Mouse (Mus musculus): Measurements from ENCODE around the gene Sf3a1.
"Not testable (repeated sequence)": the region's sequence is repeated elsewhere in the genome, so short reads cannot be mapped to it uniquely, and the experiment has no call there.

Sf3a1 gene

GRCm38 (mm10) chr11:4184251-4184952 is 24.3 kb downstream of the Sf3a1 start:
- DNase-seq (ENCODE audit: low spot score in 2 of 2) = no peak

GRCm38 (mm10) chr11:4185480-4185879 is 25.3 kb downstream of the Sf3a1 start:
- not testable (repeated sequence) for DNase-seq (ENCODE audit: low spot score in 2 of 2)

DNA sequence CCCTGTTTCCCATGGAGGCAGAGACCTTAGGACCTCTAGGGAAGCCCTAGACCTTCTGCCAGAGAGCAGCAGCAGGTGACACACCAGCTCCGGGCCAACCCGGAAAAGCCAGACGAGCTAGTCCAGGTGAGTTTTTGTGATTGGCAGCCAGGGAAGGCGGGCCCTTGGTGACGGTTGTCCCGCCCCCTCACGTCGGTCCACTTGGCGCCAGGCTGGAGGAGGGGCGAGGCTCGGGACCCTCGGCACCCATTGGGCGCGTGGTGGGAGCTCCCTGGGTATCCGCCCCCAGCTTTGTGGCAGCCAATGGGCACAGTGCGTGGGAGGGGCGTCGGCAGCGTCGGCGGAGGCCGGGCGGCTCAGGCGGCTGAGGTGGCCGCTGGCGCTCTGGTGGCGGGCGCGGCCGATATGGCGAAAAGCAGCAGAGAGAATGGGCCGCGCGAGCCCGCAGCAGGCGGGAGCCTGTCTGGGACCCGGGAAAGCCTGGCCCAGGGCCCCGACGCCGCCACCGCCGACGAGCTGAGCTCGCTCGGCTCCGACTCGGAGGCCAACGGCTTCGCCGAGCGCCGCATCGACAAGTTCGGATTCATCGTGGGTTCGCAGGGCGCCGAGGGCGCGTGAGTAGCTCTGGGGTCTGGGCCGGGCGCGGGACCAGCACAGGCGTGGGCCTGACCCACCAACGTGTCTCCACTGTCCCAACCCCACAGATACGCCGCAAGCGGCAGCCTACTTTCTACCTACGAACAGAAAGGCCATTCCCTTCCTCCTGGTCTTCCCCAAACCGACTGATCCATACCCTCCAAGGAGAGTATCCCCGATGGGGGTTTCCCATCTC is 26.6 kb downstream of the Sf3a1 start, which contains the start of gene Tbc1d10a:
TSS of gene Tbc1d10a (plus strand) at position 304 of the 832 bp plus-strand sequence.
- DNase-seq (ENCODE audit: low spot score in 2 of 2) = peak; percentile 97 to 98

GRCm38 (mm10) chr11:4187318-4187700 is 27.2 kb downstream of the Sf3a1 start:
- DNase-seq (ENCODE audit: low spot score in 2 of 2) = no peak

DNA sequence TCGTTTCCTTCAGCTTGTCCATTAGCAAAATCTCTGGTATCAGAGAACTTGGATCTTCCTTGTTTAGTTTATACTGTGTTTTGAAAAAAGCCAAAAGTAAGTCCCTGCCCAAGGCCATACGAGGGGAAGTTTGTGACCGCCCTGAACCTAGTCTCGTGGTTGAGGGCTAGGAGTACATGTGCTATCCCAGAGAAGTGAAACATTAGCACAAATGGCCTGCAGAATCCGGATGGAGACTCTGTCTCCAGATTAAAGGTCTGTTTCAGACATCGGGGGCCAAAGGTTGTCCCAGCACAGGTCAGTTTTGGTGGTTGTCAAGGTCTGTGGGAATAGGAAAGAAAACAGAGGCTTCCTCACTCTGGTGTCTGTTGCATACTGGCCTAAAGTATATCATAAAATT is 29.0 kb downstream of the Sf3a1 start:
- no peak for DNase-seq (ENCODE audit: low spot score in 2 of 2)

GRCm38 (mm10) chr11:4190677-4191076 is 30.5 kb downstream of the Sf3a1 start:
- DNase-seq (ENCODE audit: low spot score in 2 of 2) = no peak

DNA sequence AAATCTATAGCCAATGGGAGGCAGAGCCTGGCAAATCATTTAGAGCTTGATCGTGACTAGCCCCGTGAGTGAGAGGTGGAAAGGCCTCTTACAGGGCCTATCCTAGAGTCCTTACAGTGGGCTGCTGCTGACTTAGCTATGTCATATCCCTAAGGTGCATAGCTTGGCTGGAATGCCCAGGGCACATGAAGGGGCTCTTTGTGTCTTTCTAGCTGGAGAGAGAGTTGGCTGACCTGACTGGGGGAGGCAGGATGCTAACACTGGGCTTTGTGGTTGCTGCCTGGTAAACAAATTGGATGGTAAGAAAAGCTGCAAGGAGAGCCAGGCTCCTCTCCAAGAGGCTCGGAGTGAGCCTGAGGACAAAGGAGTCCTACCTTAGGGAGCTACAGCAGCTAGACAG is 32.6 kb downstream of the Sf3a1 start:
- DNase-seq (ENCODE audit: low spot score in 2 of 2) = no peak

DNA sequence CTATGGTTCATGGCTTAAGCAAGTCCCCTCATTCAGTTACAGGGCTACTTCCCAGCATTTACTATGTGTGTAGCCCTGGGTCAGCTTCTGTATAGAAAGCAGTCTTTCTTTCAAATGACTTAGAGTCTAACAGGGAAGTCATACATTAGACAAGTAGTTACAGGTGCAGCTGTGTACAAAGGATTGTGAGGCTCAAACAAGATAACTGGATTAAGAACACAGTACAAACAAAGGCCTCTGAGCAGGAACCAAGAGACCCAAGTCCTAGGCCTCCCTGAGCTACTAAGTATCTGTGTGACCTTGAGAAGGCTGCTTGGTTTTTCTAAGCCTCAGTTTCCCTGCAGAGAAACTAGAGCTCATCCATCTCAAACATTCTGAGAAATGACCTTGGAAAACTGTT is 33.3 kb downstream of the Sf3a1 start:
- DNase-seq (ENCODE audit: low spot score in 2 of 2) = no peak

DNA sequence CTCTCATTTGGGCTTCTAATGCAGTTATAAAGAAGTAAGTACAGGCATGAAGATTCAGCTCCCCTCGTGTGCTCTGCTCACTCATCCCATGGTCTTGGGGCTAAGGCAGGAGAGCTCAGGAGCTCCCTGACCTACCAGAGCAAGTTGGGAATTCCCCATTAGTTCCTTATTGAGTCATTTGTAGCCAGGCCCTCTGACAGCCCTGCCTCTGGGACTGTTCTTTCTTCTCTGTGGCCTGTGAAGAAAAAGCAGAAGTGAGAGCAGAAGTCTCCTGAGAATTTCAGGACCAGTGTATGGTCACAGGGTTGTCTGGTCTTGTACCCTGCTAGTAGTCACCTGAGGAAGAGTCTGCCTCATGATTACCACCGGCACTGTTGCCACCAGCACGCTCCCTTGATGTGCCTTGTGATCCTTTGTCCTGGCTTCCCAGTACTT is 35.5 kb downstream of the Sf3a1 start:
- no peak for DNase-seq (ENCODE audit: low spot score in 2 of 2)

GRCm38 (mm10) chr11:4196636-4197035 is 36.5 kb downstream of the Sf3a1 start:
- DNase-seq (ENCODE audit: low spot score in 2 of 2) = no peak

DNA sequence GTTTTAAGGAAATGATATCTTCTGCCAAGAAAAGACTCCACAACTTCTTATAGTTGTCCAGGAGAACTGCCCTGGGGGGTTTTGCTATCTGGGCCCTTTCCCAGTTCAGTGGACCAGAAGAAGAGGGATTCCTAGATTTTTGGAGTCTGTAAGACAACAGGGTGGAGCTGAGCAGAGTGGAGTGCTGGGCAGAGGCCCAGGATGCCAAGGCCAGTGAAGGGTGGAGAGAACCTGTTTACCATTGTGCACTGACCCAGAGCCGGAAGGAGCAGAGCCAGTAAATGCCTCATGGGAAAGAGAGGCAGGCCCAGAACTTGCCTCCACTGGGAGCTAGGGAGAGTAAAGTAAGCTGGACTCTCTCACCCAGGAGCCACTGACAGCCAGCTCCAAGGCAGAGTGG is 37.5 kb downstream of the Sf3a1 start:
- no peak for DNase-seq (ENCODE audit: low spot score in 2 of 2)

GRCm38 (mm10) chr11:4201981-4202700 is 42.0 kb downstream of the Sf3a1 start:
- DNase-seq (ENCODE audit: low spot score in 2 of 2) = no peak

GRCm38 (mm10) chr11:4202995-4203704 is 43.0 kb downstream of the Sf3a1 start:
- no peak for DNase-seq (ENCODE audit: low spot score in 2 of 2)

DNA sequence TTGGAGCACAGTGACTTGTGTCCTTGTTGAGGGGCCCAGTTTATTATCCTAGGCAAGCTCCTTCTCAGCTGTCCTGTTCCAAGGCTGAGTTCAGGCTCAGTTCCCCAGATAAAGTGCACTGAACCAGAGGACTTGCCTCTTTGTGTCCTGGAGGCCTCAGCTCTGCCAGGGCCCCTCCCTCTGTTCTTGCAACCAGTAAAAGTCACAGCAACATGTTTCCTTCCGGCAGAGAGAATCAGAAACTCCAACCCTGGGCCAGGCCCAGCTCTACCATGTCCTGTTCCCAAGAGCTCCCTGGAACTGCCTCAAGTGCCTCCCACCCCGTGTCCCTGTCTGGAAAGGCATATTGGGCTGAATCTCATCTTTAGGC is 43.5 kb downstream of the Sf3a1 start:
- DNase-seq (ENCODE audit: low spot score in 2 of 2) = no peak

DNA sequence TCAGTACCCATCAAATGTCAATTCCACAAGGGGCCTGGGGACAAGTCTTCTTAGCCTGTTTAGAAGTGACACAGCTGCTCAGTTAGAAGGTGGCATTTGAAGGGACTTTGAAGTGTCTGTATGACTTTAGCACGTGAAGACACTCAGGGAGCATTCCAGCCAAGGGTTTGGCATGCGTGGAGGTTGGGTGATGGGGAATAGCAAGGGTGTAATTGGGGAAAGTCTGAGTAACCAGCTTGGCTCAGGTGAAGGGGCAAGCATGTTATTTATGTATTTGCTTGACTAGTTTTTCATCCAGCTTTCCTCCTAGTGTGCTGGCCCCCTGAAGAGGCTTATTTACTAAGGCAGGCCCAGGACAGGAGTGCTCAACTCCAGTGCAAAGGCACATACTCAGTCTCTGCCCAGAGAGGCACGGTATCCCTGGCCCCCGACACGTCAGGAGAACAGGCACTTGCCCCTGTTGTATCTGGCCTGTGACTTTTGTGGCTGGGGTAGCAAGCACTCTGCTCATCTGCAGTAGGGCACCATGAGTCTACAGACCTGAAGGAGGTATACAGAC is 45.0 kb downstream of the Sf3a1 start:
- no peak for DNase-seq (ENCODE audit: low spot score in 2 of 2)

GRCm38 (mm10) chr11:4205951-4206350 is 45.8 kb downstream of the Sf3a1 start:
- DNase-seq (ENCODE audit: low spot score in 2 of 2) = no peak

DNA sequence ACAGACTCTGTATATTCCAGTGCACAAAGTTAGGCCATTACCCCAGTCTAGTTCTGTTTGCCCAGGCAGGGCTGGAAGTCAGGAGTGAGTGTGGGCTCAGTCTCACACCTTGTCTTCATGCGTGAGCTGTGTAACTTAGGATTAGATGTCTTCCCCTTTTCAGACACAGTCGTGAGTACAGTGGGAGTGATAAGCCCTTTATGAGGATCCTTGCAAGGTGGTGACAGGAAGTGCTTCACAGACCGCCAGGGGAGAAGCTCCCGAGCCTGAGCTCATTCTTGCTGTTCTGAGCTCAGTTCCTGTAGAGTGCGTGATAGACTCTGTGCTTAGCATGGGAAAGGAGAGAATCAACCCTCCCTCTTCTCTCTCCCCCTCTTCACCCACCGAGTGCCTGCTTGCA is 46.4 kb downstream of the Sf3a1 start:
- no peak for DNase-seq (ENCODE audit: low spot score in 2 of 2)

- DNase-seq (ENCODE audit: low spot score in 2 of 2) = no peak
Observed at GRCm38 (mm10) chr11:4207655-4208054, 47.5 kb downstream of the Sf3a1 start.

DNA sequence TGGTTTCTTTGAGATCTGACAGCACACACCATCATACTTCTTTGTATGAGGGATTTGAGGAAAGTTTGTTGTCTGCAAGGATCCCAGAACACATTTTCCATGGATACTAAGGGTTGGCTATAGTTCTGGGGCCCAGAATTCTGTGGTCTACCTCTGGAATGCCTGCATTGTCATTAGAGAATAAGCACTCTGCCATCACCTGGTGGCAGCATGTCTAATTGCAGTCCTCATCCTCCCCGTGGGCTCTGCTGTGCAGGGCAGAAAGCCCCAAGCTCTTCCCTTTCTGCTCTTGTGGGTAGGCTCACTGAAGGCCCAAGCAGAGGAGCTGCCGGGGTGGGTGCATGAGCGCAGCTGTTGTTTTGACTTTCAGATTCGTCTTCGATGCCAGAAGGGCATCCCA is 49.4 kb downstream of the Sf3a1 start:
- no peak for DNase-seq (ENCODE audit: low spot score in 2 of 2)

- DNase-seq (ENCODE audit: low spot score in 2 of 2) = no peak
Observed at GRCm38 (mm10) chr11:4210786-4211185, 50.6 kb downstream of the Sf3a1 start.

DNA sequence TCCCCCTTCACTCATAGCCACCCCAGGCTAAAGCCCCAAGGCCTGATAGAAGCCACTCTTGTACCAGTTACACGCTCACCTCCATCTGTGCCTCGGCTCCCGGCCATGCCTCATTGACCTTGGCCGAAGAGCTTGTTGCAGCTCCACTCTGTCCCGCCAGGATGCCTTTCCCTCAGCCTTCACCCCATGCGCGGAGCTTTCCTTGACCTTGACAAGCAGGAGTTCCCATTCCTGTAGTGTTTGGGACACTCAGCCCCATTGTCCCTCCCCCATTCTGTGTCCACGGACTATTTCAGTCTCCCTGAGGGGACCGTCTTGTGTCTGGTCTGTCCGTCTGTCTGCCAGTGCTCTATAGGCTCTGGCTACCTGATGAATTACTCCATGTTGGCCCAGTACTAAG is 53.0 kb downstream of the Sf3a1 start:
- DNase-seq (ENCODE audit: low spot score in 2 of 2) = no peak

- no peak for DNase-seq (ENCODE audit: low spot score in 2 of 2)
Observed at GRCm38 (mm10) chr11:4214572-4214971, 54.4 kb downstream of the Sf3a1 start.

Data from right cerebral cortex, postnatal 36 days (tissue).